In the genomic region with DNA sequence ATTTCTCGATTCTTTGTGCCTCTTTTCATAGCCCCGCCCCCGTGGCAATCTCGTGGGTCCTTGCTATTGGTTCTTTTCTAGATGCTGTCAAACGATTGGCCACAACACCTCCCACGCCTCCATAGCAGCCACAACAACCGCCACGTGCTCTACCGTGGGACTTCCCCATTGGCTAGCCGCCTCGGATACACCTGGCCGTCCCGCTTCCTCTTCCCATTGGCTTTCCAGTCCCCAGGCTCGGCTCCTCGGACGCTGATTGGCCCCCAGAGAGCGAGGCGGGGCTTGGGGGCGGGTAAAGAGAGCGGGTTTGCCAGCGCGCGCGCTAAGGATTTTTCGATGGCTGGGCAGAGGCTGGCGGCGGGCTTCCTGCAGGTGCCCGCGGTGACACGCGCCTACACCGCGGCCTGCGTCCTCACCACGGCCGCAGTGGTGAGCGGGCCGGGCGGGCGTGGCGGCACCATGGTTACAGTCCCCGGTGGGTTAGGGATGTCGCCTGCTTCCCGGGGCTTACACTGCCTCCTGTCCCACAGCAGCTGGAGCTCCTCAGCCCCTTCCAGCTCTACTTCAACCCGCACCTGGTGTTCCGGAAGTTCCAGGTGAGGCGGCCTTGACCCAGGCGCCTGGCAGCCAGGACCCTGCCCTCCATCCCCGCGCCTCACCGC, we compare ENCODE assay signal across 8 mouse cellular contexts. TPM values are rescaled to one million over a fixed set of nuclear protein-coding genes. Genes with fewer than 3 reads are reported as not detected.
A peak's percentile ranks its signal among the peaks of the same experiment; 100 is the strongest.
DNase-seq lines count a peak whose midpoint lies in the region; ATAC-seq and TF ChIP-seq lines count a peak whose summit lies in the region.

TSS of gene Derl3 (plus strand) at position 325 of the 662 bp plus-strand sequence.

- peak within 1 kb of the TSS; percentile 60 to 82 for H3K4me3 ChIP-seq in ES-E14 (ENCODE audit: insufficient read depth in 1 of 2, low read depth in 1 of 2, low read length in 2 of 2, poor library complexity in 1 of 2, severe bottlenecking in 1 of 2)
- peak within 1 kb of the TSS; percentile 71 for H3K4me3 ChIP-seq in cerebellum, adult 2 months (replicated peaks; ENCODE audit: insufficient read depth, low read depth, low read length)
- peak within 1 kb of the TSS; percentile 66 for H3K4me3 ChIP-seq in layer of hippocampus, adult 2 months
- H3K4me3 ChIP-seq in lung, adult 2 months (replicated peaks; ENCODE audit: extremely low read depth, low read depth, low read length): peak within 1 kb of the TSS; percentile 38

- H3K9ac ChIP-seq in ES-E14 (ENCODE audit: insufficient read depth, low read depth, low read length, poor library complexity, severe bottlenecking): peak within 1 kb of the TSS; percentile 80

- no peaks in the 10 kb centered on the region for H3K9me3 ChIP-seq in ES-E14 (ENCODE audit: control insufficient read depth, insufficient read depth, low read depth, low read length)

- peaks cover 2 to 16% of the 10 kb centered on the region in 2 experiments for H3K4me1 ChIP-seq in ES-E14 (ENCODE audit: control insufficient read depth in 2 of 2, insufficient read depth in 2 of 2, low read length in 2 of 2, poor library complexity in 1 of 2)
- peaks cover 5% of the 10 kb centered on the region for H3K4me1 ChIP-seq in cerebellum, adult 2 months (ENCODE audit: control insufficient read depth, insufficient read depth, low read length)
- H3K4me1 ChIP-seq in lung, adult 2 months (ENCODE audit: control insufficient read depth, insufficient read depth, low read length): 0 out of 2 replicates have a peak, but pooled peaks cover 2% of the 10 kb centered on the region

- ATAC-seq in neutrophil, adult 5-6 weeks (ENCODE audit: extremely low read depth, insufficient number of reproducible peaks, low FRiP score, poor library complexity, severe bottlenecking): peak; percentile 93

- peak within 1 kb of the TSS; percentile 41; the same call in 1 of the 2 replicates for H3K27ac ChIP-seq in ES-E14 (ENCODE audit: insufficient read depth, low read depth, low read length, poor library complexity, severe bottlenecking)
- H3K27ac ChIP-seq in cerebellum, adult 2 months (ENCODE audit: insufficient read depth, low read length): no peak within 1 kb of the TSS
- peak within 1 kb of the TSS; percentile 66 for H3K27ac ChIP-seq in layer of hippocampus, adult 2 months

- TF ChIP-seq CTCF in cerebellum, adult 2 months (IDR thresholded peaks at IDR 0.05; ENCODE audit: borderline replicate concordance, insufficient read depth, low read depth, low read length): no peak
- no peak for TF ChIP-seq CTCF in layer of hippocampus, adult 2 months (conservative IDR thresholded peaks at IDR 0.05)
- no peak for TF ChIP-seq CTCF in lung, adult 2 months (IDR thresholded peaks at IDR 0.05; ENCODE audit: insufficient read depth, low read length)

- DNase-seq in ES-E14 (ENCODE audit: low read depth, low spot score): peak; percentile 99
- peak; percentile 96 to 99 for DNase-seq in cerebellum, adult 2 months
- peak; percentile 97 for DNase-seq in forelimb bud, embryonic 11.5 days (ENCODE audit: low read depth, low spot score)
- DNase-seq in heart, postnatal 4 days: peak; percentile 92
- DNase-seq in layer of hippocampus, adult 2 months (ENCODE audit: low spot score in 2 of 2): peak; percentile 95 to 98
- DNase-seq in lung, adult 2 months: peak; percentile 90
- DNase-seq in testis, postnatal 14 days (ENCODE audit: low spot score): peak; percentile 99

- H3K36me3 ChIP-seq in ES-E14 (ENCODE audit: control insufficient read depth, insufficient read depth, low read length, poor library complexity, severe bottlenecking): peaks cover 27% of the 10 kb centered on the region

- no peaks in the 10 kb centered on the region for H3K27me3 ChIP-seq in cerebellum, adult 2 months (ENCODE audit: control insufficient read depth, insufficient read depth, low read length)

- TF ChIP-seq POLR2A in cerebellum, adult 2 months (IDR thresholded peaks at IDR 0.05; ENCODE audit: borderline replicate concordance, insufficient read depth, low read length): no peak
- no peak for TF ChIP-seq POLR2A in lung, adult 2 months (IDR thresholded peaks at IDR 0.05; ENCODE audit: borderline replicate concordance, extremely low read depth, low read depth, low read length)

- WGBS in cerebellum, adult 2 months: under 1% methylated on average over 51 of the region's 51 CpGs
- WGBS in lung, adult 2 months: 3% methylated on average over 51 of the region's 51 CpGs

- in situ Hi-C loops in ES-E14 (cut with MboI; ENCODE audit: low sequenced_read_pairs in 2 of 2, unreplicated experiment in 2 of 2): no loop called here

TF ChIP-seq in ES-E14, 5 proteins besides CTCF, POLR2A, EP300 and RAD21:
- TF ChIP-seq CHD2 (IDR thresholded peaks at IDR 0.05; ENCODE audit: low read depth, low read length) (peak; percentile 83), MAFK (IDR thresholded peaks at IDR 0.05; ENCODE audit: insufficient read depth, low read depth, low read length) (no peak), ZC3H11A (IDR thresholded peaks at IDR 0.05; ENCODE audit: borderline replicate concordance, low read depth, low read length) (no peak), HCFC1 (IDR thresholded peaks at IDR 0.05; ENCODE audit: borderline replicate concordance, insufficient read depth, low read length) (no peak), ZNF384 (IDR thresholded peaks at IDR 0.05; ENCODE audit: low read depth, low read length) (no peak)

RNA-seq across cellular contexts. Expression of gene Derl3, which starts in this region (rescaled TPM):
- 19.9 and 28.1 TPM in 2 replicates for total RNA-seq in ES-E14 (2012; rRNA removed)
- polyA plus RNA-seq in cerebellum, adult 2 months (2012; rRNA removed): 3.4 TPM in 2 replicates
- under 1 TPM in 1 of 2 experiments, not detected in 1; 0.21 TPM for total RNA-seq in heart, postnatal 4 days (2021)
- total RNA-seq in layer of hippocampus, adult 2 months (2021): 1 to 10 TPM; 3.2 to 5.0 TPM
- polyA plus RNA-seq in lung, adult 2 months (2012; rRNA removed): 5.1 and 12.1 TPM in 2 replicates
- 1.2 and 2.0 TPM in 2 replicates for total RNA-seq in neutrophil, adult 5-6 weeks (2017)

Comparison
In these comparisons a context has a peak if more than half of its experiments do, and no peak if none do; other contexts are left out.
1. Peak in DNase-seq in heart, postnatal 4 days; RNA of the gene not detected or under 1 TPM.